Mouse (Mus musculus): Measurements from ENCODE around the gene BC035947. TPM values are rescaled to one million over a fixed set of nuclear protein-coding genes. Genes with fewer than 3 reads are reported as not detected.

BC035947 gene
- not detected for total RNA-seq (2023)

GRCm38 (mm10) chr1:78511621-78512160, at the start of gene BC035947:
Gene BC035947 (minus strand): TSS chr1:78512158.

GRCm38 (mm10) chr1:78510862-78511261, 1.1 kb downstream of the BC035947 start, which contains the start of gene Mogat1:
Gene Mogat1 (plus strand): TSS chr1:78510991.

GRCm38 (mm10) chr1:78488752-78489492, 23.0 kb downstream of the BC035947 start, which contains the start of gene Farsb:
Gene Farsb (minus strand): TSS chr1:78488897.

Other genes starting within 250 kb of the BC035947 start
- not detected for gene Sgpp2, start 201.8 kb downstream of the BC035947 start, total RNA-seq (2023)
- gene Farsb, start 23.3 kb downstream of the BC035947 start, total RNA-seq (2023), result 10 to 100 TPM; 30.3 to 32.0 TPM
- gene Mogat1, start 1.2 kb downstream of the BC035947 start, total RNA-seq (2023), result not detected
- gene Acsl3, start 145.7 kb upstream of the BC035947 start, total RNA-seq (2023), result 10 to 100 TPM in 1 of 2 experiments, 1 to 10 TPM in 1; 9.7 to 10.3 TPM
- 10 to 100 TPM; 10.4 to 10.8 TPM for gene Utp14b, start 145.9 kb upstream of the BC035947 start, total RNA-seq (2023)

Measured in monocyte, adult 59 days (primary cell).